Mouse (Mus musculus) limb, embryonic 12.5 days (tissue): Measurements from ENCODE around the gene Tssc4. TPM values are rescaled to one million over a fixed set of nuclear protein-coding genes. Genes with fewer than 3 reads are reported as not detected.

Source experiments
- ATAC-seq: fragments of 200-750 bp; cut with Nextera tagmentation; 2 replicates; pipeline ENCODE4 v1.8.0; 2017; ENCODE audit warnings: low read depth, moderate TSS enrichment; ENCODE audit not compliant: insufficient number of reproducible peaks, insufficient read depth, low FRiP score, low TSS enrichment
- H3K27ac ChIP-seq: fragments of 300-500 bp; sonication (generic); 2 replicates; pipeline ENCODE4 v1.5.1; 2016; ENCODE audit warnings: mild to moderate bottlenecking, moderate library complexity
- H3K27me3 ChIP-seq: fragments of 300-500 bp; sonication (generic); 2 replicates; pipeline ENCODE4 v1.6.1; 2016; ENCODE audit warnings: mild to moderate bottlenecking, moderate library complexity
- H3K36me3 ChIP-seq: fragments of 300-500 bp; sonication (generic); 2 replicates; pipeline ENCODE4 v1.6.1; 2016; ENCODE audit warnings: mild to moderate bottlenecking, moderate library complexity
- H3K4me1 ChIP-seq: fragments of 300-500 bp; sonication (generic); replicated peaks from 2 replicates; pipeline ENCODE4 v1.6.1; 2016
- H3K4me2 ChIP-seq: fragments of 300-500 bp; sonication (generic); 2 replicates; pipeline ENCODE4 v1.6.1; 2016; ENCODE audit warnings: mild to moderate bottlenecking, moderate library complexity
- H3K4me3 ChIP-seq: fragments of 300-500 bp; sonication (generic); replicated peaks from 2 replicates; pipeline ENCODE4 v1.5.1; 2016; ENCODE audit warnings: mild to moderate bottlenecking
- H3K9ac ChIP-seq: fragments of 300-500 bp; sonication (generic); replicated peaks from 2 replicates; pipeline ENCODE4 v1.6.1; 2016; ENCODE audit warnings: mild to moderate bottlenecking, moderate library complexity
- H3K9me3 ChIP-seq: fragments of 300-500 bp; sonication (generic); 2 replicates; pipeline ENCODE4 v1.6.1; 2016; ENCODE audit warnings: mild to moderate bottlenecking, moderate library complexity
- WGBS: fragments of 180-500 bp; shearing (Covaris S2); methylation state at CpG from one replicate; pipeline ENCODE4 v1.1.7; 2016; 5-methylcytosine and 5-hydroxymethylcytosine counted together
- polyA plus RNA-seq: library from polyadenylated mRNA; unstranded; fragments of >200 nt; fragmentation: Nextera tagmentation; extraction: Ambion mirVana; gene quantifications from 2 replicates; pipeline ENCODE4 v1.2.1, GENCODE M21; 2016

Tssc4 gene
- polyA plus RNA-seq, result 116 and 121 TPM in 2 replicates

- Histone ChIP-seq H3K27me3 (no peaks in the 10 kb centered on the region), H3K4me3 (peak within 1 kb of the TSS; percentile 78), H3K4me1 (peaks cover 23% of the 10 kb centered on the region), H3K9ac (peak within 1 kb of the TSS; percentile 91), H3K27ac (peak within 1 kb of the TSS; percentile 95), H3K36me3 (peaks cover 69% of the 10 kb centered on the region), H3K9me3 (no peaks in the 10 kb centered on the region), H3K4me2 (peak within 1 kb of the TSS; percentile 99)
- ATAC-seq, result peak; percentile 96
- WGBS, result under 1% methylated on average over 51 of the region's 51 CpGs
These were observed at the start of gene Tssc4 for GRCm38 (mm10) chr7:143068882-143069591. TSS of gene Tssc4 (plus strand) at chr7:143069249.

- Histone ChIP-seq H3K4me3 (no peak overlapping the region), H3K9ac (no peak overlapping the region), H3K9me3 (no peaks in the 10 kb centered on the region), H3K27me3 (no peaks in the 10 kb centered on the region), H3K27ac (no peak overlapping the region), H3K36me3 (0 out of 2 replicates have a peak, but pooled peaks cover 2% of the 10 kb centered on the region), H3K4me2 (no peak overlapping the region), H3K4me1 (peaks cover 19% of the 10 kb centered on the region)
- ATAC-seq, result no peak
These were observed 49.0 kb upstream of the Tssc4 start for GRCm38 (mm10) chr7:143020040-143020439.

- H3K36me3 ChIP-seq, result 0 out of 2 replicates have a peak, but pooled peaks cover 7% of the 10 kb centered on the region
- 75% methylated on average over 3 of the region's 3 CpGs for WGBS
- peaks cover 13% of the 10 kb centered on the region for H3K4me1 ChIP-seq
- no peaks in the 10 kb centered on the region for H3K27me3 ChIP-seq
- H3K9me3 ChIP-seq, result no peaks in the 10 kb centered on the region
- ATAC-seq, result no peak
- no peak overlapping the region for H3K4me3 ChIP-seq
- no peak overlapping the region for H3K4me2 ChIP-seq
- no peak overlapping the region for H3K9ac ChIP-seq
- H3K27ac ChIP-seq, result no peak overlapping the region
These were observed 48.3 kb upstream of the Tssc4 start for GRCm38 (mm10) chr7:143020764-143021163.

DNA sequence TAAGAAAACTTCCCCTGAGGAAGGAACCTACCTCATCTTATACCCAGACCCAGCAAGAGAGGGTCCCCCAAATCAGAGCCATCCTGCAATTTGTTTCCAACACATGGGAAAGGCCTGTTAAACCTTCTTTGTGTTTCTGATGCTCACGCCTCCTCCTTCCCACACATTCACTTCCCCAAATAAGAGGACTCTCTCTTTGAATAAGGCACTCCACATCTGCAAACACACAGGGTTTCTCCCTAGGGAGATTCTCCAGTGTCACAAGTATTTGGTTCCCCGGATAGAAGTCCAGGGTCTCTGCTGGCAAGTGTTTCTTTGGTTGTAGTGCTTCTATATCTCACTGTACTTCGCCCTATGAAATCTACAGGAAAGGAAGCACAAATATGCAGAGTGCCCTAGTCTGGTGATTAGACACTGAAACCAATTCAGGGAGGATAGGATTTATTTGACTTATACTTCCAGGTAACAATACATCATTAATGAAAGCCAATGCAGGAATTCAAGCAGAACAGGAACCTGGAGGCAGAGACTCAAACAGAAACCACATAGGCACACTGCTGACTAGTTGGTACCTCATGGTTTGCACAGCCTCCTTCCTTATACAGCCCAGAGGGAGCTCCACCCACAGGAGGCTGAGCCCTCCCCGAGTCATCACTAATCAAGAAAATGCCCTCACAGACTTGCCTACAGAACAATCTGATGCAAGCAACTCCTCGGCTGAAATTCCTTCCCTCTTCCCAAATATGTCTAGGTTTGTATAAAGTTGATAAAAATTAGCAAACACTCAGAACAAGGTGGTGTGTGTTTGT lies 47.5 kb upstream of the Tssc4 start:
- Histone ChIP-seq H3K4me1 (0 out of 2 replicates have a peak, but pooled peaks cover 5% of the 10 kb centered on the region), H3K4me3 (no peak overlapping the region), H3K27me3 (no peaks in the 10 kb centered on the region), H3K9me3 (no peaks in the 10 kb centered on the region), H3K9ac (no peak overlapping the region), H3K27ac (no peak overlapping the region), H3K4me2 (no peak overlapping the region), H3K36me3 (0 out of 2 replicates have a peak, but pooled peaks cover 7% of the 10 kb centered on the region)
- ATAC-seq, result no peak
- 64% methylated on average over 5 of the region's 5 CpGs for WGBS

GRCm38 (mm10) chr7:143023499-143023898 lies 45.5 kb upstream of the Tssc4 start:
- Histone ChIP-seq H3K27ac (no peak overlapping the region), H3K4me2 (no peak overlapping the region), H3K9me3 (no peaks in the 10 kb centered on the region), H3K4me1 (no peaks in the 10 kb centered on the region), H3K9ac (no peak overlapping the region), H3K36me3 (0 out of 2 replicates have a peak, but pooled peaks cover 7% of the 10 kb centered on the region), H3K4me3 (no peak overlapping the region), H3K27me3 (no peaks in the 10 kb centered on the region)
- ATAC-seq, result no peak
- 90% methylated on average over 2 of the region's 2 CpGs for WGBS

GRCm38 (mm10) chr7:143024293-143024692 lies 44.8 kb upstream of the Tssc4 start:
- WGBS, result 77% methylated on average over 1 of the region's 1 CpGs
- no peak for ATAC-seq

GRCm38 (mm10) chr7:143025496-143025895 lies 43.6 kb upstream of the Tssc4 start:
- no peak overlapping the region for H3K4me3 ChIP-seq
- H3K9me3 ChIP-seq, result no peaks in the 10 kb centered on the region
- H3K4me1 ChIP-seq, result no peaks in the 10 kb centered on the region
- no peak for ATAC-seq
- 0 out of 2 replicates have a peak, but pooled peaks cover 7% of the 10 kb centered on the region for H3K36me3 ChIP-seq
- H3K27ac ChIP-seq, result no peak overlapping the region
- H3K27me3 ChIP-seq, result no peaks in the 10 kb centered on the region
- no peak overlapping the region for H3K9ac ChIP-seq
- 88% methylated on average over 3 of the region's 3 CpGs for WGBS
- H3K4me2 ChIP-seq, result no peak overlapping the region

More at GRCm38 (mm10) chr7:143024293-143024692, 44.8 kb upstream of the Tssc4 start:
- Histone ChIP-seq H3K9ac (no peak overlapping the region), H3K27me3 (no peaks in the 10 kb centered on the region), H3K9me3 (no peaks in the 10 kb centered on the region), H3K4me3 (no peak overlapping the region), H3K4me1 (no peaks in the 10 kb centered on the region), H3K4me2 (no peak overlapping the region), H3K36me3 (0 out of 2 replicates have a peak, but pooled peaks cover 7% of the 10 kb centered on the region), H3K27ac (no peak overlapping the region)

GRCm38 (mm10) chr7:143027196-143027595 lies 41.9 kb upstream of the Tssc4 start:
- H3K4me1 ChIP-seq, result no peaks in the 10 kb centered on the region
- no peak overlapping the region for H3K4me3 ChIP-seq
- no peak overlapping the region for H3K9ac ChIP-seq
- H3K4me2 ChIP-seq, result no peak overlapping the region
- no peak for ATAC-seq
- no peaks in the 10 kb centered on the region for H3K27me3 ChIP-seq
- 86% methylated on average over 4 of the region's 4 CpGs for WGBS
- H3K36me3 ChIP-seq, result 0 out of 2 replicates have a peak, but pooled peaks cover 7% of the 10 kb centered on the region
- no peaks in the 10 kb centered on the region for H3K9me3 ChIP-seq
- no peak overlapping the region for H3K27ac ChIP-seq

GRCm38 (mm10) chr7:143031816-143032215 lies 37.2 kb upstream of the Tssc4 start:
- Histone ChIP-seq H3K9me3 (no peaks in the 10 kb centered on the region), H3K27me3 (no peaks in the 10 kb centered on the region), H3K4me3 (no peak overlapping the region), H3K9ac (no peak overlapping the region), H3K4me1 (no peaks in the 10 kb centered on the region), H3K27ac (no peak overlapping the region), H3K4me2 (no peak overlapping the region), H3K36me3 (peaks cover 18% of the 10 kb centered on the region)
- no peak for ATAC-seq
- 92% methylated on average over 1 of the region's 1 CpGs for WGBS

DNA sequence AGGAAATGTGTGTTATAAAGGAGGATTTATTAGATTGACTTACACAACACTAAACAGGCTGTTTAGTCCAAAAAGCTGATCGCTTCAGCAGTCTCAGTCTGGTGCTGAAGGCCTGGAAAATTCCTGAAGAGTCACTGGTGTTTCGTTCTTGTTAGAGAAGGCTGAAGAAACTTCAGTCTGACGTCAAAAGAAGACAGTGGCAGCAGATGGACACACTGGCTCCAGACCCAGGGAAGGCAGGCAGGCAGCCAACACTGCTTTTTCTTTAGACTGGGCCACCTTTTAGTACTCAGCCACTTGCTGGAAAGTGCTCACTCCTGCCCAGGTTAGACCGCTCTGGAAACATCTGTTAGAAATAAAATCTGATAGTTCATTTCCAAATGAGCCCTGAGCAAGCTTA lies 35.5 kb upstream of the Tssc4 start:
- Histone ChIP-seq H3K27ac (no peak overlapping the region), H3K27me3 (no peaks in the 10 kb centered on the region), H3K9me3 (no peaks in the 10 kb centered on the region), H3K4me3 (no peak overlapping the region), H3K4me2 (no peak overlapping the region), H3K36me3 (peaks cover 24% of the 10 kb centered on the region), H3K9ac (no peak overlapping the region), H3K4me1 (no peaks in the 10 kb centered on the region)
- ATAC-seq, result no peak
- WGBS, result 84% methylated on average over 4 of the region's 4 CpGs

DNA sequence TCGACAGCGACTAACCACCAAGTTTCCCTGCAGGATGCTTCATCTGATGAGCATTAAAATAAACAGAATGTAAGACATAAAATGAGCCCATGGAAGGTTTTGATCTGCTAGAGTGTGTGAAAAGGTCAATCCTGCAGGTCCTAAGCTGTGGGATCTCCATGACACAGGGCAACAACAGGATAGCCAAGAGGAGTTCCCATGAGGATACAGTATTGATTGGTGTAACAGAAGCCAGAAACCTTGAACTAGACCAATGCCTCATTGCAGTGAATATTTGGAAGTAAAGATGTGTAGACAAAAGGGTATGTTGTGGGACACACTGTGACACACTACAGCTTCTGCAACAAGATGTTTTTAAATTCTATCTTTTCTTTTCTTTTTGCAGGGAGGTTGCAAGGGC lies 34.9 kb upstream of the Tssc4 start:
- 98% methylated on average over 2 of the region's 2 CpGs for WGBS
- Histone ChIP-seq H3K27ac (no peak overlapping the region), H3K27me3 (no peaks in the 10 kb centered on the region), H3K4me1 (no peaks in the 10 kb centered on the region), H3K4me3 (no peak overlapping the region), H3K9ac (no peak overlapping the region), H3K4me2 (no peak overlapping the region), H3K9me3 (no peaks in the 10 kb centered on the region), H3K36me3 (peaks cover 24% of the 10 kb centered on the region)
- no peak for ATAC-seq
